In genomic region chr5:103405921-103406320, GRCm38 (mm10) we compare ENCODE assay signal across 24 mouse cellular contexts. TPM values are rescaled to one million over a fixed set of nuclear protein-coding genes. Genes with fewer than 3 reads are reported as not detected.
DNase-seq lines count a peak whose midpoint lies in the region; ATAC-seq and TF ChIP-seq lines count a peak whose summit lies in the region.
"Had no signal": no experiment of that assay in that cellular context is flagged by ENCODE, and none has a peak within 500 bp of the region (broad histone marks: within the 10 kb centered on the region; RNA-seq: fewer than 3 reads in every experiment).

No protein-coding gene starts in this region.

- no peak overlapping the region for H3K9ac ChIP-seq in kidney, postnatal 0 days (ENCODE audit: low read depth, low read length)
- H3K9ac ChIP-seq in kidney, embryonic 15.5 days = no peak overlapping the region
- no peak overlapping the region for H3K9ac ChIP-seq in lung, embryonic 16.5 days (ENCODE audit: low read length)
- H3K9ac ChIP-seq: liver, embryonic 13.5 days; neural tube, embryonic 13.5 days had no signal

- H3K9me3 ChIP-seq in kidney, postnatal 0 days (replicated peaks; ENCODE audit: low read length) = no peaks in the 10 kb centered on the region
- H3K9me3 ChIP-seq in kidney, embryonic 15.5 days (replicated peaks) = peaks cover 3% of the 10 kb centered on the region; the same call in 1 of the 2 replicates
- no peaks in the 10 kb centered on the region for H3K9me3 ChIP-seq in lung, embryonic 16.5 days (ENCODE audit: control insufficient read depth, low read length)
- H3K9me3 ChIP-seq: forebrain, embryonic 10.5 days; hindbrain, embryonic 10.5 days; liver, embryonic 13.5 days; megakaryocyte, embryonic 14.5 days; neural tube, embryonic 13.5 days had no signal

- no peak overlapping the region for H3K4me2 ChIP-seq in kidney, postnatal 0 days (ENCODE audit: low read length)
- no peak overlapping the region for H3K4me2 ChIP-seq in kidney, embryonic 15.5 days
- no peak overlapping the region for H3K4me2 ChIP-seq in lung, embryonic 16.5 days (ENCODE audit: low read depth, low read length)
- H3K4me2 ChIP-seq: heart, embryonic 11.5 days; liver, embryonic 13.5 days; neural tube, embryonic 13.5 days had no signal

- no peaks in the 10 kb centered on the region for H3K27me3 ChIP-seq in cerebellum, adult 2 months (ENCODE audit: control insufficient read depth, insufficient read depth, low read length)
- H3K27me3 ChIP-seq in kidney, postnatal 0 days (ENCODE audit: insufficient read depth, low read length) = no peaks in the 10 kb centered on the region
- no peaks in the 10 kb centered on the region for H3K27me3 ChIP-seq in kidney, embryonic 15.5 days
- H3K27me3 ChIP-seq in lung, embryonic 16.5 days (ENCODE audit: control insufficient read depth, insufficient read depth, low read depth, low read length) = no peaks in the 10 kb centered on the region
- H3K27me3 ChIP-seq: liver, embryonic 13.5 days; megakaryocyte, embryonic 14.5 days; neural tube, embryonic 13.5 days had no signal

- no peaks in the 10 kb centered on the region for H3K4me1 ChIP-seq in cerebellum, adult 2 months (ENCODE audit: control insufficient read depth, insufficient read depth, low read length)
- 0 out of 2 replicates have a peak, but pooled peaks cover 4% of the 10 kb centered on the region for H3K4me1 ChIP-seq in kidney, postnatal 0 days (replicated peaks; ENCODE audit: insufficient read depth, low read length)
- H3K4me1 ChIP-seq in kidney, embryonic 15.5 days = peaks cover 13% of the 10 kb centered on the region
- peaks cover 8% of the 10 kb centered on the region; the same call in 1 of the 2 replicates for H3K4me1 ChIP-seq in lung, embryonic 16.5 days (replicated peaks; ENCODE audit: control insufficient read depth, insufficient read depth, low read length)
- H3K4me1 ChIP-seq: liver, embryonic 13.5 days; megakaryocyte, embryonic 14.5 days had no signal

- 25% methylated on average over 2 of the region's 2 CpGs for WGBS in cerebellum, adult 2 months
- WGBS in kidney, postnatal 0 days = 38% methylated on average over 2 of the region's 2 CpGs
- 35% methylated on average over 2 of the region's 2 CpGs for WGBS in kidney, embryonic 15.5 days
- 17% methylated on average over 2 of the region's 2 CpGs for WGBS in lung, embryonic 16.5 days

- no peak for ATAC-seq in kidney, postnatal 0 days (replicated peaks; ENCODE audit: low FRiP score, low read depth)
- ATAC-seq in kidney, embryonic 15.5 days (replicated peaks; ENCODE audit: low FRiP score) = no peak
- ATAC-seq in lung, embryonic 16.5 days (ENCODE audit: low read depth) = no peak
- ATAC-seq: activated CD4-positive, CD25-positive, alpha-beta regulatory T cell, adult 4 months; intestine, postnatal 0 days had no signal

- no peak for TF ChIP-seq POLR2A in cerebellum, adult 2 months (IDR thresholded peaks at IDR 0.05; ENCODE audit: borderline replicate concordance, insufficient read depth, low read length)

- H3K4me3 ChIP-seq in cerebellum, adult 2 months (replicated peaks; ENCODE audit: insufficient read depth, low read depth, low read length) = no peak overlapping the region
- H3K4me3 ChIP-seq in kidney, postnatal 0 days (replicated peaks; ENCODE audit: low read depth, low read length) = no peak overlapping the region
- no peak overlapping the region for H3K4me3 ChIP-seq in kidney, embryonic 15.5 days (replicated peaks)
- H3K4me3 ChIP-seq in lung, embryonic 16.5 days (ENCODE audit: low read length) = no peak overlapping the region
- H3K4me3 ChIP-seq: forebrain, embryonic 10.5 days; hindbrain, embryonic 10.5 days; liver, embryonic 13.5 days; megakaryocyte, embryonic 14.5 days; myocyte; neural tube, embryonic 13.5 days had no signal

- no peak overlapping the region for H3K27ac ChIP-seq in cerebellum, adult 2 months (ENCODE audit: insufficient read depth, low read length)
- H3K27ac ChIP-seq in kidney, postnatal 0 days = no peak overlapping the region
- no peak overlapping the region for H3K27ac ChIP-seq in kidney, embryonic 15.5 days
- peak overlapping the region; percentile 17; the same call in 1 of the 2 replicates for H3K27ac ChIP-seq in lung, embryonic 16.5 days (ENCODE audit: low read length)
- H3K27ac ChIP-seq: forebrain, embryonic 10.5 days; hindbrain, embryonic 10.5 days; liver, embryonic 13.5 days; neural tube, embryonic 13.5 days had no signal

- no peaks in the 10 kb centered on the region for H3K36me3 ChIP-seq in kidney, postnatal 0 days (ENCODE audit: insufficient read depth, low read length)
- H3K36me3 ChIP-seq in kidney, embryonic 15.5 days = no peaks in the 10 kb centered on the region
- H3K36me3 ChIP-seq in lung, embryonic 16.5 days (ENCODE audit: control insufficient read depth, insufficient read depth, low read length) = no peaks in the 10 kb centered on the region
- H3K36me3 ChIP-seq: forebrain, embryonic 10.5 days; hindbrain, embryonic 10.5 days; liver, embryonic 13.5 days; neural tube, embryonic 13.5 days had no signal

- TF ChIP-seq CTCF in cerebellum, adult 2 months (IDR thresholded peaks at IDR 0.05; ENCODE audit: borderline replicate concordance, insufficient read depth, low read depth, low read length) = no peak
- TF ChIP-seq CTCF in kidney, postnatal 0 days (IDR thresholded peaks at IDR 0.05; ENCODE audit: low read depth) = no peak

- peak; percentile 13 to 22 for DNase-seq in cerebellum, postnatal 10 days
- DNase-seq in cerebellum, adult 2 months = no peak
- peak; percentile 46 for DNase-seq in kidney, postnatal 0 days (ENCODE audit: low spot score)
- DNase-seq in lung, postnatal 36 days = no peak
- peak; percentile 22 to 33 for DNase-seq in right cerebral cortex, adult 2 months (ENCODE audit: low spot score in 2 of 2)
- no peak for DNase-seq in right cerebral cortex, postnatal 4 days
- DNase-seq: adrenal gland, postnatal 10 days; cerebellum, adult 9-11 months; gastrocnemius, postnatal 10 days; liver, embryonic 13.5 days; lung, adult 2 months; midbrain, embryonic 14.5 days; spleen, adult 18-20 months; thymus, postnatal 14 days had no signal

RNA-seq across cellular contexts. Expression of gene Ptpn13, which starts 19.1 kb away (rescaled TPM):
- polyA plus RNA-seq in cerebellum, adult 2 months (2012; rRNA removed) = 6.1 and 6.6 TPM in 2 replicates
- 20.4 and 20.8 TPM in 2 replicates for polyA plus RNA-seq in kidney, postnatal 0 days (2015; fragmentation: Nextera tagmentation; extraction: Ambion mirVana)
- 29.8 and 30.9 TPM in 2 replicates for polyA plus RNA-seq in kidney, embryonic 15.5 days (2015; fragmentation: Nextera tagmentation; extraction: Ambion mirVana)
- polyA plus RNA-seq in lung, embryonic 16.5 days (2015; fragmentation: Nextera tagmentation; extraction: Ambion mirVana) = 14.9 and 15.4 TPM in 2 replicates

Comparison
In these comparisons a context has a peak if more than half of its experiments do, and no peak if none do; other contexts are left out.
1. DNase-seq: peak in cerebellum, postnatal 10 days (2 of 2), kidney, postnatal 0 days (single experiment) and right cerebral cortex, adult 2 months (2 of 2); none in cerebellum, adult 2 months (0 of 2), lung, postnatal 36 days (single experiment) and right cerebral cortex, postnatal 4 days (single experiment).